Mouse (Mus musculus) liver, embryonic 15.5 days (tissue): Measurements from ENCODE around the gene Mdfi. TPM values are rescaled to one million over a fixed set of nuclear protein-coding genes. Genes with fewer than 3 reads are reported as not detected.

Experiments
- ATAC-seq: fragments of 200-750 bp; cut with Nextera tagmentation; 2 replicates; pipeline ENCODE4 v1.8.0; 2017; ENCODE audit warnings: moderate number of reproducible peaks, mild to moderate bottlenecking, moderate library complexity; ENCODE audit not compliant: insufficient read depth
- H3K27ac ChIP-seq: fragments of 300-500 bp; sonication (generic); replicated peaks from 2 replicates; pipeline ENCODE4 v1.5.1; 2015; ENCODE audit warnings: mild to moderate bottlenecking, inconsistent platforms
- H3K27me3 ChIP-seq: fragments of 300-500 bp; sonication (generic); 2 replicates; pipeline ENCODE4 v1.6.1; 2015; ENCODE audit warnings: mild to moderate bottlenecking, inconsistent platforms
- H3K36me3 ChIP-seq: fragments of 300-500 bp; sonication (generic); replicated peaks from 2 replicates; pipeline ENCODE4 v1.6.1; 2015; ENCODE audit warnings: moderate library complexity, mild to moderate bottlenecking, inconsistent platforms
- H3K4me1 ChIP-seq: fragments of 300-500 bp; sonication (generic); replicated peaks from 2 replicates; pipeline ENCODE4 v1.6.1; 2015; ENCODE audit warnings: inconsistent platforms
- H3K4me2 ChIP-seq: fragments of 300-500 bp; sonication (generic); 2 replicates; pipeline ENCODE4 v1.6.1; 2015; ENCODE audit warnings: moderate library complexity, mild to moderate bottlenecking, inconsistent platforms
- H3K4me3 ChIP-seq: fragments of 300-500 bp; sonication (generic); replicated peaks from 2 replicates; pipeline ENCODE4 v1.5.1; 2015; ENCODE audit warnings: mild to moderate bottlenecking, inconsistent platforms
- H3K9ac ChIP-seq: fragments of 300-500 bp; sonication (generic); 2 replicates; pipeline ENCODE4 v1.6.1; 2015; ENCODE audit warnings: moderate library complexity, mild to moderate bottlenecking, inconsistent platforms
- H3K9me3 ChIP-seq: fragments of 300-500 bp; sonication (generic); replicated peaks from 2 replicates; pipeline ENCODE4 v1.6.1; 2016; ENCODE audit warnings: inconsistent platforms
- WGBS: fragments of 180-500 bp; shearing (Covaris S2); methylation state at CpG from one replicate; pipeline ENCODE4 v1.1.7; 2015; ENCODE audit warnings: mixed read lengths; ENCODE audit not compliant: insufficient replicate concordance; 5-methylcytosine and 5-hydroxymethylcytosine counted together
- polyA plus RNA-seq: library from polyadenylated mRNA; unstranded; fragments of >200 nt; fragmentation: Nextera tagmentation; extraction: Ambion mirVana; gene quantifications from 2 replicates; pipeline ENCODE4 v1.2.1, GENCODE M21; 2015

The Mdfi gene
- polyA plus RNA-seq, 1 experiment from 2014 or later = 0.76 TPM

DNA sequence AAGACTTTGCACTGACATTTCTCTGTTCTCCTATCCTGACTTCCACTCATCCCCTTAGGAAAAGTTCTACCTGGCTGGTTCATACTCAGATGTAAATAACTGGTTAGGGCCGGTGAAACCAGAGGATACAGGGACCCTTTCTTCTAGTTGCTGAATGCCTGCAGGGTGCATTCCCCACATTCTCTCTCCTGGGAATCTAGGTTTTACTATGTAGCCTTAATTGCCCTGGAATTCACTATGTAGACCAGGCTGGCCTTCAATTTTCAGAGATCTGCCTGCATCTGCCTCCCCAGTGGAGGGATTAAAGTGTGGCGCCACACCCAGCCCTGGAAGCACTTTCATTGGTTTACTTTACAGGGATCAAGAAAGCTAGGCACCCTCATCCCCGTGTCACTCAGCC lies 52.0 kb downstream of the Mdfi start:
- Histone ChIP-seq H3K9me3 (no peaks in the 10 kb centered on the region), H3K4me1 (peaks cover 33% of the 10 kb centered on the region), H3K27me3 (no peaks in the 10 kb centered on the region), H3K36me3 (no peaks in the 10 kb centered on the region), H3K9ac (no peak overlapping the region), H3K27ac (no peak overlapping the region), H3K4me3 (no peak overlapping the region), H3K4me2 (no peak overlapping the region)
- no peak for ATAC-seq
- WGBS = 62% methylated on average over 3 of the region's 3 CpGs

DNA sequence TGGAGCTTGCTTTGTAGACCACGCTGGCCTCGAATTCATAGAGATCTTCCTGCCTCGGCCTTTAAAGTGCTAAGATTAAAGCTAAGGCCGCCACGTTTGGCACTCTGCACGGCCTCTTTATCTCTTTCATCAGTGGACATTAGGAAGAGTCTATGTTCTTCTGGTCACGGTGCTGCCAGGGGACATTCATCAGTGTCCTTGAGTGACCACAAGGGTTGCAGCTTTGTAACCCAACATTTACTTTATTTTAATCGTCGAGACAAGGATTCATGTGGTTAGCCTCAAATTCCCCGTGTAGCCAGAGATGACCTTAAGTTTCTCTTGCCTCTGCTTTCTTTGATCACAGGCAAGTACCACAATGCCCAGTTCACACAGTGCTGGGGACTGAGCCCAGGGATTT lies 54.0 kb downstream of the Mdfi start:
- 45% methylated on average over 10 of the region's 10 CpGs for WGBS
- Histone ChIP-seq H3K36me3 (no peaks in the 10 kb centered on the region), H3K9me3 (no peaks in the 10 kb centered on the region), H3K9ac (no peak overlapping the region), H3K4me1 (peaks cover 44% of the 10 kb centered on the region), H3K27me3 (no peaks in the 10 kb centered on the region), H3K27ac (no peak overlapping the region), H3K4me3 (no peak overlapping the region), H3K4me2 (no peak overlapping the region)
- ATAC-seq = no peak

GRCm38 (mm10) chr17:47777141-47777540 lies 57.4 kb downstream of the Mdfi start:
- Histone ChIP-seq H3K4me1 (peaks cover 26% of the 10 kb centered on the region; the same call in 1 of the 2 replicates), H3K4me3 (no peak overlapping the region), H3K9me3 (no peaks in the 10 kb centered on the region), H3K4me2 (no peak overlapping the region), H3K27ac (no peak overlapping the region), H3K9ac (no peak overlapping the region), H3K27me3 (no peaks in the 10 kb centered on the region), H3K36me3 (no peaks in the 10 kb centered on the region)
- ATAC-seq = no peak
- WGBS = 24% methylated on average over 2 of the region's 2 CpGs

- ATAC-seq = no peak
- Histone ChIP-seq H3K27ac (no peak overlapping the region), H3K4me3 (no peak overlapping the region), H3K4me2 (no peak overlapping the region), H3K9ac (no peak overlapping the region), H3K27me3 (no peaks in the 10 kb centered on the region), H3K36me3 (no peaks in the 10 kb centered on the region), H3K4me1 (peaks cover 28% of the 10 kb centered on the region), H3K9me3 (no peaks in the 10 kb centered on the region)
- 57% methylated on average over 6 of the region's 6 CpGs for WGBS
Observed at GRCm38 (mm10) chr17:47773604-47774003, 60.9 kb downstream of the Mdfi start.

- H3K27ac ChIP-seq = peak overlapping the region; percentile 61
- H3K4me1 ChIP-seq = peaks cover 46% of the 10 kb centered on the region
- WGBS = 62% methylated on average over 11 of the region's 11 CpGs
- H3K4me3 ChIP-seq = no peak overlapping the region
- H3K4me2 ChIP-seq = peak overlapping the region; percentile 41; the same call in 1 of the 2 replicates
- no peaks in the 10 kb centered on the region for H3K9me3 ChIP-seq
- no peaks in the 10 kb centered on the region for H3K36me3 ChIP-seq
- no peak overlapping the region for H3K9ac ChIP-seq
- ATAC-seq = no peak
- H3K27me3 ChIP-seq = 0 out of 2 replicates have a peak, but pooled peaks cover 3% of the 10 kb centered on the region
Observed at GRCm38 (mm10) chr17:47769389-47770299, 64.8 kb downstream of the Mdfi start.

DNA sequence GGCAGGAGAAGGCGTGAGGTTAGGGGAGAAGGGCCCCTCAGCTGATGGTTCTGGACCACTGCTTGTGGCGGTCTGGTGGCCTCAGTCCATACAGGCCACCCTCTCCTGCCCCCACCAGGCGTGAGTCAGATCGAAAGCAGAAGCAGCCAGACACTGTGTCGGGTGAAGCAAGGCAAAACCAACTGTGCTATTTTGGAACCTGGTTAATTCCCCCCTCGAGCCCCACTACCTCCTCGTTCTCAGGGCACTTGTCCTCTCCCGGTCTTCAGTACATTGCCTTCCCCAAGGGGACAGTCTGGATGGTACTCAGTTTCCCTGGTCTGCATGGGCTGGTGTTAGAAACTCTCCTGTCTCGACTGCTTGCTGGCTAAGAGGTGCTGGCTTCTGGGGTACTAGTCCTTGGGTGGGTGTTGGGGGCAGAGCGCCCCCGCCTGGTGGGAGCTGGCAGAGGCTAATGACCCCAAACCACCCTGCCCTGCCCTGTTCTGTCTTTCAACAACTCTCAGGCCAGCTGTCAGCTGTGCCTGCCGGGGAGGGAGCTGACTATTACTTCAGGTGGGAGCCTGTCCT lies 65.7 kb downstream of the Mdfi start:
- Histone ChIP-seq H3K36me3 (no peaks in the 10 kb centered on the region), H3K27ac (peak overlapping the region; percentile 61), H3K4me3 (no peak overlapping the region), H3K9ac (no peak overlapping the region), H3K4me1 (peaks cover 46% of the 10 kb centered on the region), H3K27me3 (0 out of 2 replicates have a peak, but pooled peaks cover 3% of the 10 kb centered on the region), H3K4me2 (peak overlapping the region; percentile 41), H3K9me3 (no peaks in the 10 kb centered on the region)
- WGBS = 14% methylated on average over 12 of the region's 12 CpGs
- peak; percentile 38; the same call in 1 of the 2 replicates for ATAC-seq

DNA sequence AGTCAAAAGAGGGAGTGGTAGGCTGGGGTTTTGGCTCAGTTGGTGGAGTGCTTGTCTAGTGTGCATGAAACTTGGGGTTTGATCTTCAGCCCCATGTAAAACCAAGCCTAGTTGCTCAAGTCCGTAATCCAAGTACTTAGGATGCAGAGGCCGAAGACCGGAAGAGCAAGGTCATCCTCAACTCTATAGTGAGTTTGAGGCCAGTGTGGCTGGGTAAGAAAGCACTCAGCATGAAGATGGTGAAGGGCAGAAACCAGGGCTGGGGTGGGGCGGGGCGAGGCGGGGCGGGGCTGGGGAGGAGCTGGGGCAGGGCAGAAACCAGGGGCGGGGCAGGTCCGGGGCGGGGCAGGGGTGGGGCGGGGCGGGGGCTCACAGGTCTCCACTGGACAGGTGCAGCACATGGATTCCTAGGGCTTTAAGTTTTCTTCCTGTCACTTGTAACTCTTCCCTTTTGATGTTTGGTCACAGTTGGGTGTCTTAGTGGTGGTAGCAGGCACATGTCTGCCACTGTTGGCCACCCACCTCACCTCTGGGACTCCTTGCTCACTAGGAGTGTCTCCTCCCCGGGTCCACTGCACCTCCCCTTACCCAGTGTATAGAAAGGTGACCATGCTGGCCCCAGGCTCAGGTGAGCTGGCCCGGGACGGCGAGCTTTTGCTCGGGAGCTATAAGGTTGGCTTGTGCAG lies 66.9 kb downstream of the Mdfi start:
- Histone ChIP-seq H3K9ac (no peak overlapping the region), H3K4me1 (peaks cover 49% of the 10 kb centered on the region), H3K27ac (peak overlapping the region; percentile 60), H3K4me2 (peak overlapping the region; percentile 41; the same call in 1 of the 2 replicates), H3K4me3 (no peak overlapping the region), H3K9me3 (no peaks in the 10 kb centered on the region), H3K27me3 (0 out of 2 replicates have a peak, but pooled peaks cover 3% of the 10 kb centered on the region), H3K36me3 (no peaks in the 10 kb centered on the region)
- no peak; the same call in 1 of the 2 replicates for ATAC-seq
- WGBS = 42% methylated on average over 15 of the region's 17 CpGs

DNA sequence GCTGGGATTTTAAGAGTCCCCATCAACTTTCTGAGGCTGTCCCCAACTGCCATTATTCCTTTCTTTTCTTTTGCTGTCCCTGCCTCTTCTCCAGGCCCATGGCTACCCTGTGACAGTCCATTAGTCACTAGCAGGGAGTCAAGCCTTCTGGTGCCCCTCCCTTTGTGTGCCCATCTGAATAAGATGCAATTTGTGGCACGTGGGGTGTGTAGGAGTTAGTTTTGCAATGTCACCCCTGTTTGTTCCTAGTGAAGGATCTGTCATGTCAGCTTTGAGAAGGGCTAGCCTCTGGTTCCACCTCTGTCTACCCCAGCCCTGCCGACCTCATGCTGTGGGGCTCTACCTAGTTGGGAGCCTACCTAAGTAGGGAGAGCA lies 67.4 kb downstream of the Mdfi start:
- no peak overlapping the region for H3K4me2 ChIP-seq
- H3K4me1 ChIP-seq = peaks cover 55% of the 10 kb centered on the region
- peak overlapping the region; percentile 60 for H3K27ac ChIP-seq
- 32% methylated on average over 2 of the region's 2 CpGs for WGBS
- no peak overlapping the region for H3K4me3 ChIP-seq
- no peaks in the 10 kb centered on the region for H3K9me3 ChIP-seq
- no peak overlapping the region for H3K9ac ChIP-seq
- ATAC-seq = no peak
- no peaks in the 10 kb centered on the region for H3K36me3 ChIP-seq
- 0 out of 2 replicates have a peak, but pooled peaks cover 3% of the 10 kb centered on the region for H3K27me3 ChIP-seq

GRCm38 (mm10) chr17:47766407-47767043 lies 68.0 kb downstream of the Mdfi start:
- 69% methylated on average over 6 of the region's 6 CpGs for WGBS
- Histone ChIP-seq H3K9ac (no peak overlapping the region), H3K27me3 (0 out of 2 replicates have a peak, but pooled peaks cover 3% of the 10 kb centered on the region), H3K4me3 (no peak overlapping the region), H3K4me2 (no peak overlapping the region), H3K4me1 (peaks cover 57% of the 10 kb centered on the region), H3K36me3 (no peaks in the 10 kb centered on the region), H3K27ac (peak overlapping the region; percentile 60; the same call in 1 of the 2 replicates), H3K9me3 (no peaks in the 10 kb centered on the region)
- ATAC-seq = no peak

GRCm38 (mm10) chr17:47765986-47766385 lies 68.5 kb downstream of the Mdfi start:
- peaks cover 62% of the 10 kb centered on the region for H3K4me1 ChIP-seq
- 0 out of 2 replicates have a peak, but pooled peaks cover 3% of the 10 kb centered on the region for H3K27me3 ChIP-seq
- no peak overlapping the region for H3K9ac ChIP-seq
- no peak overlapping the region for H3K4me3 ChIP-seq
- H3K27ac ChIP-seq = peak overlapping the region; percentile 60
- no peak for ATAC-seq
- no peaks in the 10 kb centered on the region for H3K36me3 ChIP-seq
- 54% methylated on average over 4 of the region's 4 CpGs for WGBS
- H3K4me2 ChIP-seq = no peak overlapping the region
- H3K9me3 ChIP-seq = no peaks in the 10 kb centered on the region
